ENCODE assay signal across 10 mouse cellular contexts in genomic region chr4:126237721-126238242, GRCm38 (mm10). TPM values are rescaled to one million over a fixed set of nuclear protein-coding genes. Genes with fewer than 3 reads are reported as not detected.
A peak's percentile ranks its signal among the peaks of the same experiment; 100 is the strongest.
DNase-seq lines count a peak whose midpoint lies in the region; ATAC-seq and TF ChIP-seq lines count a peak whose summit lies in the region.
"Had no signal": no experiment of that assay in that cellular context is flagged by ENCODE, and none has a peak within 500 bp of the region (broad histone marks: within the 10 kb centered on the region; RNA-seq: fewer than 3 reads in every experiment).

No protein-coding gene starts in this region.

- H3K27me3 ChIP-seq in midbrain, embryonic 12.5 days: no peaks in the 10 kb centered on the region
- no peaks in the 10 kb centered on the region for H3K27me3 ChIP-seq in midbrain, embryonic 16.5 days (ENCODE audit: control insufficient read depth, insufficient read depth, low read depth, low read length)
- H3K27me3 ChIP-seq in stomach, embryonic 14.5 days (ENCODE audit: control insufficient read depth, insufficient read depth, low read length): no peaks in the 10 kb centered on the region
- H3K27me3 ChIP-seq in kidney, embryonic 15.5 days: no peaks in the 10 kb centered on the region
- H3K27me3 ChIP-seq: midbrain, embryonic 13.5 days had no signal

- peak overlapping the region; percentile 65 for H3K4me3 ChIP-seq in gastrocnemius, adult 2 months
- H3K4me3 ChIP-seq in midbrain, embryonic 12.5 days: no peak overlapping the region
- H3K4me3 ChIP-seq in midbrain, embryonic 16.5 days (ENCODE audit: low read depth, low read length): no peak overlapping the region
- no peak overlapping the region for H3K4me3 ChIP-seq in stomach, embryonic 14.5 days (ENCODE audit: low read depth, low read length)
- H3K4me3 ChIP-seq in kidney, embryonic 15.5 days (replicated peaks): no peak overlapping the region
- H3K4me3 ChIP-seq: midbrain, embryonic 13.5 days had no signal

- H3K9ac ChIP-seq in midbrain, embryonic 12.5 days (replicated peaks): no peak overlapping the region
- H3K9ac ChIP-seq in midbrain, embryonic 16.5 days (ENCODE audit: low read depth, low read length): no peak overlapping the region
- no peak overlapping the region for H3K9ac ChIP-seq in stomach, embryonic 14.5 days (replicated peaks; ENCODE audit: low read depth, low read length)
- H3K9ac ChIP-seq in kidney, embryonic 15.5 days: no peak overlapping the region
- H3K9ac ChIP-seq: midbrain, embryonic 13.5 days had no signal

- ATAC-seq in midbrain, embryonic 12.5 days (ENCODE audit: low FRiP score, low read depth): no peak
- ATAC-seq in midbrain, embryonic 16.5 days: no peak
- ATAC-seq in stomach, embryonic 14.5 days (ENCODE audit: insufficient number of reproducible peaks, insufficient read depth, low FRiP score, low read depth): 0 out of 2 replicates have a peak, but pooled peaks have one; percentile 15
- no peak for ATAC-seq in kidney, embryonic 15.5 days (replicated peaks; ENCODE audit: low FRiP score)

- DNase-seq in gastrocnemius, adult 2 months: peak; percentile 78
- no peak for DNase-seq in gastrocnemius, postnatal 10 days
- peak; percentile 78 to 81 for DNase-seq in heart, adult 9 months (ENCODE audit: low spot score in 2 of 2)
- no peak for DNase-seq in testis, postnatal 14 days (ENCODE audit: low spot score)
- DNase-seq: layer of hippocampus, adult 9-11 months had no signal

- H3K36me3 ChIP-seq in midbrain, embryonic 12.5 days: peaks cover 95% of the 10 kb centered on the region
- peaks cover 66% of the 10 kb centered on the region for H3K36me3 ChIP-seq in midbrain, embryonic 16.5 days (ENCODE audit: control insufficient read depth, insufficient read depth, low read length)
- peaks cover 83% of the 10 kb centered on the region for H3K36me3 ChIP-seq in stomach, embryonic 14.5 days (ENCODE audit: control insufficient read depth, insufficient read depth, low read length)
- H3K36me3 ChIP-seq in kidney, embryonic 15.5 days: peaks cover 98% of the 10 kb centered on the region

- intact Hi-C loops in gastrocnemius, adult 2 months (cut with DNase I): loop anchor here (1.0 kb wide), 1 partner anchor 23 kb away; no protein-coding TSS in a partner anchor

- no peak overlapping the region for H3K4me2 ChIP-seq in midbrain, embryonic 12.5 days (replicated peaks)
- no peak overlapping the region for H3K4me2 ChIP-seq in midbrain, embryonic 16.5 days (ENCODE audit: low read length)
- no peak overlapping the region for H3K4me2 ChIP-seq in stomach, embryonic 14.5 days (replicated peaks; ENCODE audit: low read depth, low read length)
- no peak overlapping the region for H3K4me2 ChIP-seq in kidney, embryonic 15.5 days
- H3K4me2 ChIP-seq: midbrain, embryonic 13.5 days had no signal

- H3K27ac ChIP-seq in gastrocnemius, adult 2 months: peak overlapping the region; percentile 94
- H3K27ac ChIP-seq in midbrain, embryonic 12.5 days (replicated peaks): 0 out of 2 replicates have a peak overlapping the region, but pooled peaks have one; percentile 10
- no peak overlapping the region; the same call in 1 of the 2 replicates for H3K27ac ChIP-seq in midbrain, embryonic 16.5 days (ENCODE audit: low read length)
- H3K27ac ChIP-seq in stomach, embryonic 14.5 days (ENCODE audit: low read length): no peak overlapping the region
- no peak overlapping the region for H3K27ac ChIP-seq in kidney, embryonic 15.5 days
- H3K27ac ChIP-seq: midbrain, embryonic 13.5 days had no signal

- TF ChIP-seq CTCF in gastrocnemius, adult 2 months (IDR thresholded peaks at IDR 0.05): peak; percentile 49

- H3K9me3 ChIP-seq in midbrain, embryonic 12.5 days: no peaks in the 10 kb centered on the region
- H3K9me3 ChIP-seq in midbrain, embryonic 16.5 days (replicated peaks; ENCODE audit: control insufficient read depth, low read length, poor library complexity, severe bottlenecking): no peaks in the 10 kb centered on the region
- H3K9me3 ChIP-seq in stomach, embryonic 14.5 days (ENCODE audit: control insufficient read depth, low read depth, low read length): no peaks in the 10 kb centered on the region
- no peaks in the 10 kb centered on the region for H3K9me3 ChIP-seq in kidney, embryonic 15.5 days (replicated peaks)
- H3K9me3 ChIP-seq: midbrain, embryonic 13.5 days had no signal

- peaks cover 6% of the 10 kb centered on the region; the same call in 1 of the 2 replicates for H3K4me1 ChIP-seq in midbrain, embryonic 12.5 days
- peaks cover 6% of the 10 kb centered on the region; the same call in 1 of the 2 replicates for H3K4me1 ChIP-seq in midbrain, embryonic 16.5 days (ENCODE audit: control insufficient read depth, insufficient read depth, low read length)
- H3K4me1 ChIP-seq in stomach, embryonic 14.5 days (ENCODE audit: control insufficient read depth, insufficient read depth, low read length): no peaks in the 10 kb centered on the region
- H3K4me1 ChIP-seq in kidney, embryonic 15.5 days: peaks cover 28% of the 10 kb centered on the region

- 65% methylated on average over 5 of the region's 5 CpGs for WGBS in midbrain, embryonic 12.5 days
- WGBS in midbrain, embryonic 16.5 days: 53% methylated on average over 5 of the region's 5 CpGs
- WGBS in stomach, embryonic 14.5 days: 71% methylated on average over 5 of the region's 5 CpGs
- WGBS in kidney, embryonic 15.5 days: 83% methylated on average over 5 of the region's 5 CpGs

RNA-seq across cellular contexts. Expression of gene Map7d1, which starts 18.4 kb away (rescaled TPM):
- total RNA-seq in gastrocnemius, adult 2 months (2021): 100 to 1,000 TPM; 177 to 199 TPM
- total RNA-seq in gastrocnemius, postnatal 10 days (2021): 100 to 1,000 TPM; 209 to 239 TPM
- 135 and 142 TPM in 2 replicates for polyA plus RNA-seq in midbrain, embryonic 12.5 days (2016; fragmentation: Nextera tagmentation; extraction: Ambion mirVana)
- 66.1 and 68.2 TPM in 2 replicates for polyA plus RNA-seq in midbrain, embryonic 16.5 days (2015; fragmentation: Nextera tagmentation; extraction: Ambion mirVana)
- polyA plus RNA-seq in stomach, embryonic 14.5 days (2014; fragmentation: Nextera tagmentation; extraction: Ambion mirVana): 37.2 and 38.7 TPM in 2 replicates
- 39.6 and 40.7 TPM in 2 replicates for polyA plus RNA-seq in kidney, embryonic 15.5 days (2015; fragmentation: Nextera tagmentation; extraction: Ambion mirVana)

RNA-seq across cellular contexts. Expression of gene Trappc3, which starts 24.3 kb away (rescaled TPM):
- 10 to 100 TPM; 18.6 to 24.3 TPM for total RNA-seq in gastrocnemius, adult 2 months (2021)
- total RNA-seq in gastrocnemius, postnatal 10 days (2021): 10 to 100 TPM; 25.7 to 29.2 TPM
- polyA plus RNA-seq in midbrain, embryonic 12.5 days (2016; fragmentation: Nextera tagmentation; extraction: Ambion mirVana): 103 and 108 TPM in 2 replicates
- 193 and 198 TPM in 2 replicates for polyA plus RNA-seq in midbrain, embryonic 16.5 days (2015; fragmentation: Nextera tagmentation; extraction: Ambion mirVana)
- polyA plus RNA-seq in stomach, embryonic 14.5 days (2014; fragmentation: Nextera tagmentation; extraction: Ambion mirVana): 14.7 and 17.1 TPM in 2 replicates
- 106 and 111 TPM in 2 replicates for polyA plus RNA-seq in kidney, embryonic 15.5 days (2015; fragmentation: Nextera tagmentation; extraction: Ambion mirVana)

RNA-seq across cellular contexts. Expression of gene Thrap3, which starts 35.2 kb away (rescaled TPM):
- 100 to 1,000 TPM; 102 to 108 TPM for total RNA-seq in gastrocnemius, adult 2 months (2021)
- total RNA-seq in gastrocnemius, postnatal 10 days (2021): 100 to 1,000 TPM; 131 to 152 TPM
- polyA plus RNA-seq in midbrain, embryonic 12.5 days (2016; fragmentation: Nextera tagmentation; extraction: Ambion mirVana): 265 and 274 TPM in 2 replicates
- 124 and 137 TPM in 2 replicates for polyA plus RNA-seq in midbrain, embryonic 16.5 days (2015; fragmentation: Nextera tagmentation; extraction: Ambion mirVana)
- polyA plus RNA-seq in stomach, embryonic 14.5 days (2014; fragmentation: Nextera tagmentation; extraction: Ambion mirVana): 258 and 268 TPM in 2 replicates
- polyA plus RNA-seq in kidney, embryonic 15.5 days (2015; fragmentation: Nextera tagmentation; extraction: Ambion mirVana): 219 and 230 TPM in 2 replicates

RNA-seq across cellular contexts. Expression of gene Col8a2, which starts 48.8 kb away (rescaled TPM):
- total RNA-seq in gastrocnemius, adult 2 months (2021): 1 to 10 TPM in 1 of 2 experiments, under 1 TPM in 1; 0.74 to 6.0 TPM
- 1 to 10 TPM; 5.7 to 5.9 TPM for total RNA-seq in gastrocnemius, postnatal 10 days (2021)
- 21.7 and 41.3 TPM in 2 replicates for polyA plus RNA-seq in midbrain, embryonic 12.5 days (2016; fragmentation: Nextera tagmentation; extraction: Ambion mirVana)
- polyA plus RNA-seq in midbrain, embryonic 16.5 days (2015; fragmentation: Nextera tagmentation; extraction: Ambion mirVana): 2.2 and 2.5 TPM in 2 replicates
- 10.2 and 10.8 TPM in 2 replicates for polyA plus RNA-seq in stomach, embryonic 14.5 days (2014; fragmentation: Nextera tagmentation; extraction: Ambion mirVana)
- 10.6 and 15.2 TPM in 2 replicates for polyA plus RNA-seq in kidney, embryonic 15.5 days (2015; fragmentation: Nextera tagmentation; extraction: Ambion mirVana)

Comparison
In these comparisons a context has a peak if more than half of its experiments do, and no peak if none do; other contexts are left out.
1. DNase-seq: peak in gastrocnemius, adult 2 months (single experiment) and heart, adult 9 months (2 of 2); none in gastrocnemius, postnatal 10 days (single experiment) and testis, postnatal 14 days (single experiment).
2. H3K27ac ChIP-seq: peak in gastrocnemius, adult 2 months (single experiment) and midbrain, embryonic 12.5 days (single experiment); none in midbrain, embryonic 16.5 days (single experiment), stomach, embryonic 14.5 days (single experiment) and kidney, embryonic 15.5 days (single experiment).